Mouse (Mus musculus): Measurements from ENCODE around the gene Apoa2. TPM values are rescaled to one million over a fixed set of nuclear protein-coding genes. Genes with fewer than 3 reads are reported as not detected.

Gene Apoa2
- polyA plus RNA-seq, 1 experiment from 2014 or later, result 347 TPM

GRCm38 (mm10) chr1:171270573-171270900, 45.7 kb downstream of the Apoa2 start:
- peak overlapping the region; percentile 96 for H3K4me2 ChIP-seq (ENCODE audit: low read depth, low read length)
- peak overlapping the region; percentile 94 for H3K4me3 ChIP-seq (replicated peaks; ENCODE audit: low read length)
- H3K27ac ChIP-seq (ENCODE audit: low read length), result peak overlapping the region; percentile 91
- H3K4me1 ChIP-seq (ENCODE audit: control insufficient read depth, insufficient read depth, low read length), result peaks cover 18% of the 10 kb centered on the region
- ATAC-seq (ENCODE audit: insufficient read depth, low FRiP score), result peak; percentile 88
- no peaks in the 10 kb centered on the region for H3K27me3 ChIP-seq (ENCODE audit: control insufficient read depth, insufficient read depth, low read length)
- 1% methylated on average over 18 of the region's 19 CpGs for WGBS
- H3K9me3 ChIP-seq (replicated peaks; ENCODE audit: control insufficient read depth, low read length), result no peaks in the 10 kb centered on the region
- peaks cover 10% of the 10 kb centered on the region for H3K36me3 ChIP-seq (ENCODE audit: control insufficient read depth, insufficient read depth, low read length)
- H3K9ac ChIP-seq (ENCODE audit: low read length), result peak overlapping the region; percentile 82

GRCm38 (mm10) chr1:171271196-171271595, 46.3 kb downstream of the Apoa2 start:
- H3K4me1 ChIP-seq (ENCODE audit: control insufficient read depth, insufficient read depth, low read length), result peaks cover 18% of the 10 kb centered on the region
- H3K9ac ChIP-seq (ENCODE audit: low read length), result peak overlapping the region; percentile 82
- peak overlapping the region; percentile 94 for H3K4me3 ChIP-seq (replicated peaks; ENCODE audit: low read length)
- ATAC-seq (ENCODE audit: insufficient read depth, low FRiP score), result no peak
- H3K9me3 ChIP-seq (replicated peaks; ENCODE audit: control insufficient read depth, low read length), result no peaks in the 10 kb centered on the region
- H3K36me3 ChIP-seq (ENCODE audit: control insufficient read depth, insufficient read depth, low read length), result peaks cover 16% of the 10 kb centered on the region
- H3K27me3 ChIP-seq (ENCODE audit: control insufficient read depth, insufficient read depth, low read length), result no peaks in the 10 kb centered on the region
- H3K4me2 ChIP-seq (ENCODE audit: low read depth, low read length), result peak overlapping the region; percentile 96
- WGBS, result 35% methylated on average over 9 of the region's 9 CpGs
- peak overlapping the region; percentile 91 for H3K27ac ChIP-seq (ENCODE audit: low read length)

GRCm38 (mm10) chr1:171271622-171272021, 46.8 kb downstream of the Apoa2 start:
- H3K9ac ChIP-seq (ENCODE audit: low read length), result peak overlapping the region; percentile 45; the same call in 1 of the 2 replicates
- peak overlapping the region; percentile 94 for H3K4me3 ChIP-seq (replicated peaks; ENCODE audit: low read length)
- peaks cover 18% of the 10 kb centered on the region for H3K4me1 ChIP-seq (ENCODE audit: control insufficient read depth, insufficient read depth, low read length)
- no peak overlapping the region for H3K27ac ChIP-seq (ENCODE audit: low read length)
- no peaks in the 10 kb centered on the region for H3K9me3 ChIP-seq (replicated peaks; ENCODE audit: control insufficient read depth, low read length)
- no peak for ATAC-seq (ENCODE audit: insufficient read depth, low FRiP score)
- WGBS, result 53% methylated on average over 10 of the region's 10 CpGs
- peaks cover 18% of the 10 kb centered on the region for H3K36me3 ChIP-seq (ENCODE audit: control insufficient read depth, insufficient read depth, low read length)
- H3K4me2 ChIP-seq (ENCODE audit: low read depth, low read length), result peak overlapping the region; percentile 96
- H3K27me3 ChIP-seq (ENCODE audit: control insufficient read depth, insufficient read depth, low read length), result no peaks in the 10 kb centered on the region

- H3K36me3 ChIP-seq (ENCODE audit: control insufficient read depth, insufficient read depth, low read length), result peaks cover 18% of the 10 kb centered on the region
- ATAC-seq (ENCODE audit: insufficient read depth, low FRiP score), result no peak
- peak overlapping the region; percentile 96 for H3K4me2 ChIP-seq (ENCODE audit: low read depth, low read length)
- no peaks in the 10 kb centered on the region for H3K27me3 ChIP-seq (ENCODE audit: control insufficient read depth, insufficient read depth, low read length)
- 0 out of 2 replicates have a peak overlapping the region, but pooled peaks have one; percentile 45 for H3K9ac ChIP-seq (ENCODE audit: low read length)
- no peaks in the 10 kb centered on the region for H3K9me3 ChIP-seq (replicated peaks; ENCODE audit: control insufficient read depth, low read length)
- H3K4me1 ChIP-seq (ENCODE audit: control insufficient read depth, insufficient read depth, low read length), result peaks cover 18% of the 10 kb centered on the region
- 89% methylated on average over 3 of the region's 3 CpGs for WGBS
- 0 out of 2 replicates have a peak overlapping the region, but pooled peaks have one; percentile 94 for H3K4me3 ChIP-seq (replicated peaks; ENCODE audit: low read length)
- no peak overlapping the region for H3K27ac ChIP-seq (ENCODE audit: low read length)
Observed at GRCm38 (mm10) chr1:171272086-171272485, 47.2 kb downstream of the Apoa2 start.

GRCm38 (mm10) chr1:171274171-171274570, 49.3 kb downstream of the Apoa2 start:
- WGBS, result 86% methylated on average over 12 of the region's 12 CpGs
- Histone ChIP-seq H3K27me3 (ENCODE audit: control insufficient read depth, insufficient read depth, low read length) (no peaks in the 10 kb centered on the region), H3K9me3 (replicated peaks; ENCODE audit: control insufficient read depth, low read length) (no peaks in the 10 kb centered on the region), H3K4me3 (replicated peaks; ENCODE audit: low read length) (no peak overlapping the region), H3K4me2 (ENCODE audit: low read depth, low read length) (no peak overlapping the region), H3K9ac (ENCODE audit: low read length) (no peak overlapping the region), H3K36me3 (ENCODE audit: control insufficient read depth, insufficient read depth, low read length) (peaks cover 18% of the 10 kb centered on the region), H3K4me1 (ENCODE audit: control insufficient read depth, insufficient read depth, low read length) (peaks cover 18% of the 10 kb centered on the region), H3K27ac (ENCODE audit: low read length) (no peak overlapping the region)
- no peak for ATAC-seq (ENCODE audit: insufficient read depth, low FRiP score)

GRCm38 (mm10) chr1:171275144-171275734, 50.4 kb downstream of the Apoa2 start:
- no peaks in the 10 kb centered on the region for H3K27me3 ChIP-seq (ENCODE audit: control insufficient read depth, insufficient read depth, low read length)
- no peak for ATAC-seq (ENCODE audit: insufficient read depth, low FRiP score)
- H3K36me3 ChIP-seq (ENCODE audit: control insufficient read depth, insufficient read depth, low read length), result peaks cover 18% of the 10 kb centered on the region
- no peak overlapping the region for H3K9ac ChIP-seq (ENCODE audit: low read length)
- H3K9me3 ChIP-seq (replicated peaks; ENCODE audit: control insufficient read depth, low read length), result no peaks in the 10 kb centered on the region
- no peak overlapping the region for H3K4me3 ChIP-seq (replicated peaks; ENCODE audit: low read length)
- H3K27ac ChIP-seq (ENCODE audit: low read length), result no peak overlapping the region
- peaks cover 18% of the 10 kb centered on the region for H3K4me1 ChIP-seq (ENCODE audit: control insufficient read depth, insufficient read depth, low read length)
- H3K4me2 ChIP-seq (ENCODE audit: low read depth, low read length), result no peak overlapping the region
- 79% methylated on average over 11 of the region's 11 CpGs for WGBS

Other genes with a start within 250 kb of the Apoa2 start
- 3.4 TPM in 2 replicates for gene Fcgr2b, start 248.5 kb upstream of the Apoa2 start, polyA plus RNA-seq (2015; fragmentation: Nextera tagmentation; extraction: Ambion mirVana)
- gene Fcgr4, start 206.1 kb upstream of the Apoa2 start, polyA plus RNA-seq (2015; fragmentation: Nextera tagmentation; extraction: Ambion mirVana), result 0.90 and 1.5 TPM in 2 replicates
- 17.7 and 20.2 TPM in 2 replicates for gene Fcgr3, start 160.1 kb upstream of the Apoa2 start, polyA plus RNA-seq (2015; fragmentation: Nextera tagmentation; extraction: Ambion mirVana)
- gene Cfap126, start 111.1 kb upstream of the Apoa2 start, polyA plus RNA-seq (2015; fragmentation: Nextera tagmentation; extraction: Ambion mirVana), result 2.1 and 3.1 TPM in 2 replicates
- gene Sdhc, start 74.5 kb upstream of the Apoa2 start, polyA plus RNA-seq (2015; fragmentation: Nextera tagmentation; extraction: Ambion mirVana), result 282 and 298 TPM in 2 replicates
- 2.4 and 2.9 TPM in 2 replicates for gene Mpz, start 74.3 kb upstream of the Apoa2 start, polyA plus RNA-seq (2015; fragmentation: Nextera tagmentation; extraction: Ambion mirVana)
- gene Pcp4l1, start 28.8 kb upstream of the Apoa2 start, polyA plus RNA-seq (2015; fragmentation: Nextera tagmentation; extraction: Ambion mirVana), result 44.3 and 46.4 TPM in 2 replicates
- 1.7 and 1.8 TPM in 2 replicates for gene Nr1i3, start 11.1 kb upstream of the Apoa2 start, polyA plus RNA-seq (2015; fragmentation: Nextera tagmentation; extraction: Ambion mirVana)
- gene Tomm40l, start 2.5 kb upstream of the Apoa2 start, polyA plus RNA-seq (2015; fragmentation: Nextera tagmentation; extraction: Ambion mirVana), result 28.2 and 28.3 TPM in 2 replicates
- 68.0 and 77.1 TPM in 2 replicates for gene Fcer1g, start 9.3 kb downstream of the Apoa2 start, polyA plus RNA-seq (2015; fragmentation: Nextera tagmentation; extraction: Ambion mirVana)
- gene Adamts4, start 25.4 kb downstream of the Apoa2 start, polyA plus RNA-seq (2015; fragmentation: Nextera tagmentation; extraction: Ambion mirVana), result 11.0 and 12.8 TPM in 2 replicates
- gene Ndufs2, start 26.3 kb downstream of the Apoa2 start, polyA plus RNA-seq (2015; fragmentation: Nextera tagmentation; extraction: Ambion mirVana), result 259 and 260 TPM in 2 replicates
- gene B4galt3, start 45.3 kb downstream of the Apoa2 start, polyA plus RNA-seq (2015; fragmentation: Nextera tagmentation; extraction: Ambion mirVana), result 70.6 and 71.5 TPM in 2 replicates
- gene Ppox, start 56.1 kb downstream of the Apoa2 start, polyA plus RNA-seq (2015; fragmentation: Nextera tagmentation; extraction: Ambion mirVana), result 44.6 and 54.5 TPM in 2 replicates
- 54.9 and 59.1 TPM in 2 replicates for gene Usp21, start 62.9 kb downstream of the Apoa2 start, polyA plus RNA-seq (2015; fragmentation: Nextera tagmentation; extraction: Ambion mirVana)
- 100 and 113 TPM in 2 replicates for gene Ufc1, start 70.0 kb downstream of the Apoa2 start, polyA plus RNA-seq (2015; fragmentation: Nextera tagmentation; extraction: Ambion mirVana)
- 48.0 and 54.7 TPM in 2 replicates for gene Dedd, start 104.1 kb downstream of the Apoa2 start, polyA plus RNA-seq (2015; fragmentation: Nextera tagmentation; extraction: Ambion mirVana)
- 49.6 and 51.3 TPM in 2 replicates for gene Nit1, start 120.6 kb downstream of the Apoa2 start, polyA plus RNA-seq (2015; fragmentation: Nextera tagmentation; extraction: Ambion mirVana)
- 81.2 and 109 TPM in 2 replicates for gene Pfdn2, start 120.6 kb downstream of the Apoa2 start, polyA plus RNA-seq (2015; fragmentation: Nextera tagmentation; extraction: Ambion mirVana)
- gene Klhdc9, start 135.7 kb downstream of the Apoa2 start, polyA plus RNA-seq (2015; fragmentation: Nextera tagmentation; extraction: Ambion mirVana), result 0.76 and 1.3 TPM in 2 replicates
- gene Nectin4, start 145.0 kb downstream of the Apoa2 start, polyA plus RNA-seq (2015; fragmentation: Nextera tagmentation; extraction: Ambion mirVana), result 42.8 and 62.7 TPM in 2 replicates
- gene Arhgap30, start 163.9 kb downstream of the Apoa2 start, polyA plus RNA-seq (2015; fragmentation: Nextera tagmentation; extraction: Ambion mirVana), result 2.9 and 3.8 TPM in 2 replicates
- 63.4 and 64.7 TPM in 2 replicates for gene Usf1, start 186.3 kb downstream of the Apoa2 start, polyA plus RNA-seq (2015; fragmentation: Nextera tagmentation; extraction: Ambion mirVana)
- 7.6 and 8.3 TPM in 2 replicates for gene Tstd1, start 193.8 kb downstream of the Apoa2 start, polyA plus RNA-seq (2015; fragmentation: Nextera tagmentation; extraction: Ambion mirVana)
- 137 and 162 TPM in 2 replicates for gene F11r, start 212.5 kb downstream of the Apoa2 start, polyA plus RNA-seq (2015; fragmentation: Nextera tagmentation; extraction: Ambion mirVana)